Mouse (Mus musculus): Measurements from ENCODE around the gene Vmn2r59. TPM values are rescaled to one million over a fixed set of nuclear protein-coding genes. Genes with fewer than 3 reads are reported as not detected.
"Not testable (repeated sequence)": the region's sequence is repeated elsewhere in the genome, so short reads cannot be mapped to it uniquely, and the experiment has no call there.

Gene Vmn2r59
- total RNA-seq (2021), result not detected
- long read RNA-seq, experiment 1, result 0 reads
- long read RNA-seq, experiment 2, result 0 reads

- intact Hi-C loops (cut with DNase I), result no loop called here
- DNase-seq, result no peak
These were observed at the start of gene Vmn2r59 for GRCm38 (mm10) chr7:42058923-42059322. Gene Vmn2r59, minus strand, starts transcription at chr7:42059023.

GRCm38 (mm10) chr7:42107470-42107869, 48.6 kb upstream of the Vmn2r59 start, which contains the start of gene Vmn2r60:
Gene Vmn2r60, plus strand, starts transcription at chr7:42107770.
- no peak for DNase-seq
- intact Hi-C loops (cut with DNase I), result no loop called here

DNA sequence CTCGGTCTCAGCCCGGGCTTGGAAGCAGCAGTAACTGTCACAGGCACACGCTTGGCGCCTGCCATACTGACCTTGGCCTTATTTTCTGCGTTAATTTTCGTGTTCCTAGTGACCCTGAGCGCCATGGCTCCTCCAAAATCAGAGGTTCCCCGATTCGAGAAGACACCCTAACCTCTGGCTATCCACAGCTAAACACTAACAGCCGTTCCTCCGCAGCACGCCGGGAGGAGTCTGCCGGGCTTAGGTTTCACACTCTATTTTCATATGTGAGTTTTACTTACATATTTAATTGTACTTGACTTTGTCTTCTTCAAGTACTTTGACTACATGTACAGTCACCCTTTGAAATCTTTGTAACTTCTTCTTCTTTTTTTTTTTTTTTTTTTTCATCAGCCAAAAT, 48.2 kb upstream of the Vmn2r59 start:
- DNase-seq; intact Hi-C loops (cut with DNase I): not testable (repeated sequence)

Other genes with a start within 250 kb of the Vmn2r59 start
- not detected for gene Vmn2r58, start 186.3 kb downstream of the Vmn2r59 start, total RNA-seq (2021)
- gene Vmn2r60, start 48.7 kb upstream of the Vmn2r59 start, total RNA-seq (2021), result under 1 TPM in 1 of 2 experiments, not detected in 1; 0.02 TPM
- gene Vmn2r61, start 201.0 kb upstream of the Vmn2r59 start, total RNA-seq (2021), result not detected